24 mouse cellular contexts compared by ENCODE assay signal in the genomic region with DNA sequence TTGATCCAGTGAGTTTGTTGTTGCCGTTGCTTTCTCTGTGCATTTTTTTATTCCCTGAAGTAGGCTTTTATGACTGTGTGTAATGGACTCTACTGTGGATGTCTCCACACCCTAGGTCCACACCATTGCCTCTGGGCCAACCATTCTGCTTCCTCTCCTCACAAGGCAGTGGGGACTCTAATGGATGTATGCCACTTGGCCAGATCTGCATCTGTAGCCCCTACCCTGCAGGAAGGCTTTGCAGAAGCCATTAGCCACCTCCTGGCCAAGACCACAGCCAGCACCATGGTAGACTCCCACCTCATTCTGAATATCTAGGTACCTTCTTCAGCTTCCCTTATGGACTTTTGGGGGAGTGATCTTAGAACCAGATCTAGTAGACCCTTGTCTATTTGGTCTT. TPM values are rescaled to one million over a fixed set of nuclear protein-coding genes. Genes with fewer than 3 reads are reported as not detected.
"Had no signal": no experiment of that assay in that cellular context is flagged by ENCODE, and none has a peak within 500 bp of the region (broad histone marks: within the 10 kb centered on the region; RNA-seq: fewer than 3 reads in every experiment).

No protein-coding gene starts in this region.

- H3K4me2 ChIP-seq: heart, embryonic 11.5 days; heart, embryonic 13.5 days; heart, embryonic 15.5 days; hindbrain, embryonic 13.5 days; hindbrain, embryonic 15.5 days; kidney, embryonic 15.5 days; limb, embryonic 12.5 days; limb, embryonic 15.5 days; liver, embryonic 12.5 days had no signal

- ATAC-seq: hindbrain, postnatal 0 days; liver, embryonic 12.5 days had no signal

- H3K36me3 ChIP-seq: hindbrain, embryonic 13.5 days; hindbrain, embryonic 15.5 days; liver, embryonic 12.5 days had no signal

- DNase-seq: gastrocnemius, postnatal 25 days; heart, adult 18-20 months; heart, postnatal 14 days; heart, postnatal 36 days; kidney, adult 11 months; kidney, adult 2 months; kidney, adult 9 months; kidney, postnatal 14 days; kidney, postnatal 36 days; layer of hippocampus, adult 9-11 months; layer of hippocampus, postnatal 36 days had no signal

- H3K27ac ChIP-seq: heart, embryonic 13.5 days; heart, embryonic 15.5 days; hindbrain, embryonic 13.5 days; hindbrain, embryonic 15.5 days; hindbrain, postnatal 0 days; kidney, embryonic 15.5 days; kidney, postnatal 0 days; limb, embryonic 12.5 days; liver, embryonic 12.5 days had no signal

- H3K9me3 ChIP-seq: heart, embryonic 13.5 days; heart, embryonic 15.5 days; hindbrain, embryonic 13.5 days; hindbrain, embryonic 15.5 days; kidney, embryonic 15.5 days; limb, embryonic 12.5 days; liver, embryonic 12.5 days had no signal

- H3K27me3 ChIP-seq: heart, embryonic 13.5 days; heart, embryonic 15.5 days; hindbrain, embryonic 13.5 days; hindbrain, embryonic 15.5 days; kidney, embryonic 15.5 days; limb, embryonic 12.5 days; limb, embryonic 15.5 days; liver, embryonic 12.5 days had no signal

- H3K4me3 ChIP-seq: heart, embryonic 13.5 days; heart, embryonic 15.5 days; hindbrain, embryonic 13.5 days; hindbrain, embryonic 15.5 days; kidney, embryonic 15.5 days; limb, embryonic 12.5 days; limb, embryonic 15.5 days; liver, embryonic 12.5 days had no signal

- H3K9ac ChIP-seq: heart, embryonic 13.5 days; heart, embryonic 15.5 days; hindbrain, embryonic 13.5 days; hindbrain, embryonic 15.5 days; kidney, embryonic 15.5 days; limb, embryonic 12.5 days; limb, embryonic 15.5 days; liver, embryonic 12.5 days had no signal

- H3K4me1 ChIP-seq: heart, embryonic 13.5 days; heart, embryonic 15.5 days; hindbrain, embryonic 13.5 days; hindbrain, embryonic 15.5 days; kidney, embryonic 15.5 days; limb, embryonic 12.5 days; liver, embryonic 12.5 days had no signal

RNA-seq across cellular contexts. Expression of a gene that starts 18.4 kb away (rescaled TPM):
- total RNA-seq: granulocyte monocyte progenitor cell, adult 5-6 weeks; hematopoietic stem cell, adult 5-6 weeks had no signal
